Mouse (Mus musculus): ENCODE measurements around the gene Olfr1141.

The Olfr1141 gene

DNA sequence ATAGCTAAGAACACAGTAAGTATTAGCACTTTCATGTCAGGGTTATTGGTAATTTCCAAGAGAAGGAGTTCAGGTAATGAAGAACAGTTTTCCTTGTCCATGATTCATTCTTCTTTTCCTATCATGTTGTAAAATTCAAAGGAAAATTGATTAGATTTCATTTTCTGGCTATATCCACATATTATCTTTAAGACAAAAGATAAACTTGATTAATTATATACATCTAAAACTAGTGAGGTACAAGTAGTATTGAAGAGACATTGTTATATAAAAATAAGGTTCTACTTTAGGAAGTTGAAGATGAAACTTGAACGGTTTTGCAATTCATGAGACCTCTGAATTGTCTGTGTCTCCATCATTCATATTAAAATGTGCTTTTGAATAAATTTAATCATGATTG lies at the start of gene Olfr1141:
Gene Olfr1141 (minus strand): TSS at position 101 of the 400 bp plus-strand sequence.
- no peak for DNase-seq

- no peak for DNase-seq
Measured at GRCm38 (mm10) chr2:87800292-87800691, 46.5 kb upstream of the Olfr1141 start, which contains the start of gene Olfr1143. Gene Olfr1143, plus strand, starts transcription at chr2:87800592.

DNA sequence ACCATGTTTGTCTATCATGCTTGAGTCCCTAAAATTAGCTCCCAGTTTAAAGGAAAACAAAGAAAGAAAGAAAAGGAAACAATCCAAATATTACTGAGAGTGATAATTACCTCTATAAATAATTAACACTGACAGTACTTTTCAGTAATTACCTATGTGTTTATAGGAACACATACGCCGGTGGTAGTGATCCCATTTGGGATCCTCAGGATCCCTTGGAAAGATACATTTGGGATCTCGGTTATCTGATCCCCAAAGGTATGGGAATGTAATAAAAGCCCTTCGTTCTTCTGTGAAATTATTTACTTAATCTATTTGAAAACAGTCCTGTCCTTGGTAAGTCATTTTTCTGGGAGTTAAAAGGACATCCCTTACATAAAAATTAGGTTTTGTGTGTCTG lies 25.4 kb upstream of the Olfr1141 start, which contains the start of gene Olfr152:
Gene Olfr152 (plus strand): TSS at position 301 of the 400 bp plus-strand sequence.
- no peak for DNase-seq

DNA sequence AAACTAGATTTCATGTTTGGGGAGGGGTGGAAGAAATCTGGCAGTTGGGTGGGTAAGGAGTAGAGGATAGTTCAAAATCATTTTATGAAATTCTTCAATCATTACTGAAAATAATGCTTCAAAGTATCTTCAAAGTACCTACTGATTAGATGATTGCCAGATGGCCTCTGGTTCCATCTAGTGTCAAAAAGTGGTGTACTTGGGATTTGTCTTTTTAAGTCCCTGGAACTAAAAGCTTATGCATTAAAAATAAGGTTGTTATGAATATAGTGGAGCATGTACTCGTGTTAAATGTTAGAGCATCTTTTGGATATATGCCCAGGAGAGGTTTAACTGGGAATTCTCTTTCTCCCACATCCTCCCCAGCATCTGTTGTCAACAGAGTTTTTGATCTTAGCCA lies 22.4 kb upstream of the Olfr1141 start:
- DNase-seq, result no peak

- no peak for DNase-seq
Measured at GRCm38 (mm10) chr2:87743452-87743851, 10.3 kb downstream of the Olfr1141 start, which contains the start of gene Olfr1140. Gene Olfr1140, plus strand, starts transcription at chr2:87743752.

- no peak for DNase-seq
Measured at GRCm38 (mm10) chr2:87739878-87740277, 13.9 kb downstream of the Olfr1141 start, which contains the start of gene Olfr1138. Gene Olfr1138, minus strand, starts transcription at chr2:87739978.

GRCm38 (mm10) chr2:87713079-87713478 lies 40.7 kb downstream of the Olfr1141 start, which contains the start of gene Olfr1137:
Gene Olfr1137, minus strand, starts transcription at chr2:87713179.
- no peak for DNase-seq

Measured in lung, postnatal 14 days (tissue).